Mouse (Mus musculus) spleen, postnatal 14 days (tissue): ENCODE measurements around the gene Dtymk.
"Not testable (repeated sequence)": the region's sequence is repeated elsewhere in the genome, so short reads cannot be mapped to it uniquely, and the experiment has no call there.

Experiments used
- DNase-seq, 2 experiments: peaks; one replicate each; pipeline ENCODE4 v3.0.0; 2021 to 2022; ENCODE audit warnings: low spot score in 2 of 2

Gene Dtymk

GRCm38 (mm10) chr1:93805221-93805951 lies 3.7 kb upstream of the Dtymk start:
- peak in 1 of 2 experiments; percentile 8 for DNase-seq

- DNase-seq = no peak
Measured at GRCm38 (mm10) chr1:93804818-93805217, 3.1 kb upstream of the Dtymk start.

- peak; percentile 100 for DNase-seq
Measured at GRCm38 (mm10) chr1:93803556-93804507, 2.1 kb upstream of the Dtymk start, which contains the start of gene Ing5. Ing5 (plus strand) TSS chr1:93803965.

- no peak for DNase-seq
Measured at GRCm38 (mm10) chr1:93802771-93803170, 1.0 kb upstream of the Dtymk start.

GRCm38 (mm10) chr1:93800670-93801503 lies 847 bp downstream of the Dtymk start:
- no peak for DNase-seq

GRCm38 (mm10) chr1:93795886-93796285 lies 5.8 kb downstream of the Dtymk start:
- DNase-seq = no peak

GRCm38 (mm10) chr1:93794526-93794925 lies 7.2 kb downstream of the Dtymk start:
- DNase-seq = no peak

GRCm38 (mm10) chr1:93786912-93787311 lies 14.8 kb downstream of the Dtymk start:
- no peak for DNase-seq

GRCm38 (mm10) chr1:93776686-93777085 lies 25.0 kb downstream of the Dtymk start:
- no peak for DNase-seq

- no peak for DNase-seq
Measured at GRCm38 (mm10) chr1:93769901-93770300, 31.8 kb downstream of the Dtymk start.

- no peak for DNase-seq
Measured at GRCm38 (mm10) chr1:93767600-93767999, 34.1 kb downstream of the Dtymk start.

GRCm38 (mm10) chr1:93764871-93765591 lies 36.7 kb downstream of the Dtymk start:
- DNase-seq = no peak

- not testable (repeated sequence) for DNase-seq
Measured at GRCm38 (mm10) chr1:93763531-93763930, 38.2 kb downstream of the Dtymk start.

GRCm38 (mm10) chr1:93760076-93760475 lies 41.7 kb downstream of the Dtymk start:
- DNase-seq = no peak

GRCm38 (mm10) chr1:93756154-93756553 lies 45.6 kb downstream of the Dtymk start:
- DNase-seq = no peak

- no peak for DNase-seq
Measured at GRCm38 (mm10) chr1:93755618-93756017, 46.1 kb downstream of the Dtymk start.

GRCm38 (mm10) chr1:93755291-93755610 lies 46.5 kb downstream of the Dtymk start:
- DNase-seq = no peak

- DNase-seq = peak; percentile 74 to 84
Measured at GRCm38 (mm10) chr1:93754573-93755290, 47.0 kb downstream of the Dtymk start, which contains the start of gene Thap4. Thap4 (minus strand) TSS chr1:93754864.

GRCm38 (mm10) chr1:93753911-93754572 lies 47.7 kb downstream of the Dtymk start:
- DNase-seq = no peak

- DNase-seq = no peak
Measured at GRCm38 (mm10) chr1:93751290-93751689, 50.4 kb downstream of the Dtymk start, which contains the start of gene Atg4b. Atg4b (plus strand) TSS chr1:93751500.
